Mouse (Mus musculus): ENCODE measurements around the gene Igdcc4. TPM values are rescaled to one million over a fixed set of nuclear protein-coding genes. Genes with fewer than 3 reads are reported as not detected.
A peak's percentile ranks its signal among the peaks of the same experiment; 100 is the strongest.

Gene Igdcc4
- polyA plus RNA-seq, 1 experiment from 2014 or later, result 5.6 TPM

- WGBS (ENCODE audit: insufficient replicate concordance), result 14% methylated on average over 22 of the region's 22 CpGs
- peaks cover 90% of the 10 kb centered on the region for H3K27me3 ChIP-seq (replicated peaks)
- peaks cover 6% of the 10 kb centered on the region; the same call in 1 of the 2 replicates for H3K4me1 ChIP-seq
- H3K4me2 ChIP-seq, result peak overlapping the region; percentile 16
- no peak overlapping the region for H3K27ac ChIP-seq
- no peak overlapping the region for H3K4me3 ChIP-seq
- H3K9ac ChIP-seq, result no peak overlapping the region
- no peaks in the 10 kb centered on the region for H3K9me3 ChIP-seq (replicated peaks)
- no peak for ATAC-seq
- no peaks in the 10 kb centered on the region for H3K36me3 ChIP-seq
Observed at GRCm38 (mm10) chr9:65178336-65179213, 77.3 kb downstream of the Igdcc4 start.

DNA sequence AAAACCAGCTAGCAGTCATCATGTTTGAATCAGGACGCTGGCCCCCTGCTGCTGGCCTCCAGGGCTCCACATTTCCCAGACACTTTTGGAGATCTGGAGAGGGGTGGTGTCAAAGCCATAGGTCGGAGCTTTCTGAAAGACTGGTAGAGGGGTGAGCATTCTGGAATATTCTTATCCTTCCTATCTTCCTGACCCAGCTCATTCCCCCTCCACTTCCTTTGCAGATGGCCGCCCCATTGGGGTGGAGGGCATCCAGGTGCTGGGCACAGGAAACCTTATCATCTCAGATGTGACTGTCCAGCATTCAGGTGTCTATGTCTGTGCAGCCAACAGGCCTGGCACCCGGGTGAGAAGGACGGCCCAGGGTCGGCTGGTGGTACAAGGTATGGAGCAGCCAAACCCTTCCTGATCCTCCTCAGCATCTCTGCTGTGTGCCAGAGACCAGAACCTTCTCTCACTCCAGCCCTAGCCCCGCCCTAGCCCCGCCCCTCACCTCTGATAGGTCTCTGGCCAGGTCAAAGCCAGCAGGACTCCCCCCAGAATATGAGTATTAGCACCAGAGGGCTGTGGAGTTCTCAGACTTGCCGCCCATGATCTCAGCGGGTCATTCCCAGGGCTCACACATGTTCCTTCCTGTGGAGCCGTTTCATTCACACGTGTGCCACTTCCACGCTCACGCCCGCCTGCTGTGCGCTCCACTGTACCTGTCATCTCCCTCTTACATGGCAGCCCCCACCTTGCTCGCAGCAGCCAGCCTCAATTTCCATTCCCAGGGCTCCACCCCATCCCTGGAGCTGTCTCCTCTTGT, 78.7 kb downstream of the Igdcc4 start:
- H3K9me3 ChIP-seq (replicated peaks), result no peaks in the 10 kb centered on the region
- H3K36me3 ChIP-seq, result no peaks in the 10 kb centered on the region
- ATAC-seq, result no peak
- no peak overlapping the region for H3K27ac ChIP-seq
- H3K27me3 ChIP-seq (replicated peaks), result peaks cover 92% of the 10 kb centered on the region
- no peak overlapping the region for H3K9ac ChIP-seq
- no peak overlapping the region for H3K4me3 ChIP-seq
- H3K4me1 ChIP-seq, result peaks cover 6% of the 10 kb centered on the region; the same call in 1 of the 2 replicates
- peak overlapping the region; percentile 29; the same call in 1 of the 2 replicates for H3K4me2 ChIP-seq
- WGBS (ENCODE audit: insufficient replicate concordance), result 22% methylated on average over 17 of the region's 17 CpGs

Other genes with a start within 250 kb of the Igdcc4 start
- gene Slc24a1, start 149.9 kb upstream of the Igdcc4 start, polyA plus RNA-seq (2016; fragmentation: Nextera tagmentation; extraction: Ambion mirVana), result 0.11 and 0.13 TPM in 2 replicates
- gene Ints14, start 140.6 kb upstream of the Igdcc4 start, polyA plus RNA-seq (2016; fragmentation: Nextera tagmentation; extraction: Ambion mirVana), result 38.9 and 42.5 TPM in 2 replicates
- 68.3 and 71.9 TPM in 2 replicates for gene Hacd3, start 79.8 kb upstream of the Igdcc4 start, polyA plus RNA-seq (2016; fragmentation: Nextera tagmentation; extraction: Ambion mirVana)
- gene Dpp8, start 69.1 kb upstream of the Igdcc4 start, polyA plus RNA-seq (2016; fragmentation: Nextera tagmentation; extraction: Ambion mirVana), result 31.4 and 32.8 TPM in 2 replicates
- 0.75 and 0.79 TPM in 2 replicates for gene Igdcc3, start 39.7 kb downstream of the Igdcc4 start, polyA plus RNA-seq (2016; fragmentation: Nextera tagmentation; extraction: Ambion mirVana)
- 7.7 and 8.6 TPM in 2 replicates for gene Parp16, start 93.9 kb downstream of the Igdcc4 start, polyA plus RNA-seq (2016; fragmentation: Nextera tagmentation; extraction: Ambion mirVana)
- 0.06 TPM in 1 of 2 replicates, not detected in the other for gene Cilp, start 163.7 kb downstream of the Igdcc4 start, polyA plus RNA-seq (2016; fragmentation: Nextera tagmentation; extraction: Ambion mirVana)
- gene Clpx, start 192.8 kb downstream of the Igdcc4 start, polyA plus RNA-seq (2016; fragmentation: Nextera tagmentation; extraction: Ambion mirVana), result 34.9 and 36.8 TPM in 2 replicates
- gene Pdcd7, start 244.6 kb downstream of the Igdcc4 start, polyA plus RNA-seq (2016; fragmentation: Nextera tagmentation; extraction: Ambion mirVana), result 9.8 and 10.9 TPM in 2 replicates

All from liver, embryonic 12.5 days (tissue).